Mouse (Mus musculus): ENCODE results near the gene Sarnp.
A peak's percentile ranks its signal among the peaks of the same experiment; 100 is the strongest.

Gene Sarnp

DNA sequence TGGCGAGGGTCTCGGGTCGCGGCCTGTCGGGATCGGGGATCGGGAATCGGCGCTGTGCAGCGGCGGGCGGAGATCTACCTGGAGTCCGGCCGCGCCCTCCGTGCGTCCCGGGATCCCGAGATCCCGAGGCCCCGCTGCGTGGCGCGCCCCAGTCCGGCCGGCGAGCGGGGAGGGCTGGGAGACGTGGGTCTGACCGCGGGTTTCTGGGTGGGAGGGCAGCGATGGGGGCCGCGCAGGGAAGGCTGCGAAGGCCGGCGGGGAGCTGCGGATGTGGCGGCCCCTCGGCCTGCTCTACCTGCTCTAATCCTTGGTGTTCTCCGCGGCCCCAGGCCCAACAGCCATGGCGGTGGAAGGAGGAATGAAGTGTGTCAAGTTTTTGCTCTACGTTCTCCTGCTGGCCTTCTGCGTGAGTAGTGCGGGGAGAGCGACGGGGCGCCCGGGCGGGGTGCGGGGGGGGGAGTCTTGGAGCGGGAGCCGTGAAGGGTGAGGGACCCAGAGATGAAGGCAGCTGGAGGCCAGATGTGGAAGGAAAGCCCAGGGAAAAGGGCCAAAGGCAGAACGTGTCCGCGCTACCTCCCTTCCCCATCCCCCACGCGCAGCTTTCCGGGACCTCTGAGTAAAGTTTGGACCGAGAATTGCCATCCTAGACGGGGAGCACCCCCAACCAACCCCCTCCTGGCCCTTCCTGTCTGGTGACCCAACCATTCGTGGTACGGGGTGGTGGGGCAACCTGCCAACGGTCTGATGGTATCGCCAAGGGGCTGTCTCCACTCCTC is 93.1 kb downstream of the Sarnp start:
- Histone ChIP-seq H3K36me3 (ENCODE audit: control insufficient read depth, insufficient read depth, low read length, poor library complexity, severe bottlenecking) (no peaks in the 10 kb centered on the region), H3K27me3 (ENCODE audit: control insufficient read depth, insufficient read depth, low read length, poor library complexity, severe bottlenecking) (peaks cover 5% of the 10 kb centered on the region)
- no peak for DNase-seq (ENCODE audit: low read depth, low spot score)

DNA sequence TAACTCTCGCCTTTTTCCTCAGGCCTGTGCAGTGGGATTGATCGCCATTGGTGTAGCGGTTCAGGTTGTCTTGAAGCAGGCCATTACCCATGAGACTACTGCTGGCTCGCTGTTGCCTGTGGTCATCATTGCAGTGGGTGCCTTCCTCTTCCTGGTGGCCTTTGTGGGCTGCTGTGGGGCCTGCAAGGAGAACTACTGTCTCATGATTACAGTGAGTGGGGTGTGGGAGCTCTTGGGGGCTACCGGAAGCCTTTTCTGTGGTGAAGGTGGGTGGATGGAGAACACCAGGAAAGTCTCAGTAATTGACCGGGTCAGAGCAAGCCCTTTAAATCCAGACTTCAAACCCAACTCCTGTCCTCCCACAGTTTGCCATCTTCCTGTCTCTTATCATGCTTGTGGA is 94.3 kb downstream of the Sarnp start:
- Histone ChIP-seq H3K36me3 (ENCODE audit: control insufficient read depth, insufficient read depth, low read length, poor library complexity, severe bottlenecking) (no peaks in the 10 kb centered on the region), H3K27me3 (ENCODE audit: control insufficient read depth, insufficient read depth, low read length, poor library complexity, severe bottlenecking) (peaks cover 5% of the 10 kb centered on the region)
- DNase-seq (ENCODE audit: low read depth, low spot score), result no peak

DNA sequence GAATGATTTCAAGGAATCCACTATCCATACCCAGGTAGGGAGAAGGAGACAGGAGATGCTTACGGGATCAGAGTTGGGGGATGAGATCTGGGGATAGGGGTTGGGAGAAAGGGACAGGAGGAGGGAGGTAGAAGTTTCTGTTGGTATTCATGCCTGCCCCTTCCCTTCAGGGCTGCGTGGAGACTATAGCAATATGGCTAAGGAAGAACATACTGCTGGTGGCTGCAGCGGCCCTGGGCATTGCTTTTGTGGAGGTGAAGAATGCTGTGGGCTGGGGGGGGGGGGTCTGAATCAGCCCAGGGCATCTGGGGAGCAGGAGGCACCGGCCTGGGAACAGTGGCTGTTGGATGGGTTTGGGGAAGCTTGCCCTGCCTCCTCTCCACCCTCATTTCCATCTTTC is 95.1 kb downstream of the Sarnp start:
- peaks cover 5% of the 10 kb centered on the region for H3K27me3 ChIP-seq (ENCODE audit: control insufficient read depth, insufficient read depth, low read length, poor library complexity, severe bottlenecking)
- no peak for DNase-seq (ENCODE audit: low read depth, low spot score)
- no peaks in the 10 kb centered on the region for H3K36me3 ChIP-seq (ENCODE audit: control insufficient read depth, insufficient read depth, low read length, poor library complexity, severe bottlenecking)

DNA sequence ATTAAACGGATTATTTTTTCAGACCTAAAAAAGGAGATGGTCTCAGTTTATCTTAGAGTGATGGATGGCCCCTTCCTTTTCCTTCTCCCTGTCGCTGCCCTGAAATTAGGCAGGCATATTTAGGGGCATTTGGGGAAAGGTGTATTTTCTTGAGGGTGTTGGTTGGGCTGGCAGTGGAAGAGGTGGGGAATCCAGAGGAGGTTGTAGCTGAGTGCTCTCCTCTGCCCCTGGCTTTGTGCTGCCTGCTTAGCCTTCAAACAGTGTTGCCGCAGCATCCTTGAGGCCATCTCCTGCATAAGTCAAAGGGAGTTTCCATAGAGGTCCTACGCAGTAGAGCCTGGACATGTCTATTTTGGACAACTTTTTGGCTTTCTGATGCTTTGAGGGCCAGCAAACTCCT is 95.7 kb downstream of the Sarnp start:
- DNase-seq (ENCODE audit: low read depth, low spot score), result no peak

DNA sequence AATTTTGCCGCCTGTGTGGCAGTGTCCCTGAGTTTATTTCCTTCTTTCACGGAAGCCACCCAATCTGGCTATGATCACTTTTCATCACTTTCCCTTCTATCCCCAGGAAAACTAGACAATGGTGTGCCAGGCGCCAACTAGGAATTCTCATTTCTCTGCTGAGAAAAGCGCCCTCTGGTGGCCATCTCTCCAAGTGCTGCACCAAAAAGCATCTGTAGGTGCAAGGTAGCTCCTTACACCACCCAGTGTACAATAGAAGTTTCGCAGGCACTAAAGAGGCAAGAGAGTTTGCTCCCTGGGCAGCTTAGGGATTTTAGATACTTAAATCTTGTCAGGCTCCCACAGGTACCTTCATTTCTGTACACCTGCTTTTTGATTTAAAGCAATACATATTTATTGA is 96.1 kb downstream of the Sarnp start:
- Histone ChIP-seq H3K27me3 (ENCODE audit: control insufficient read depth, insufficient read depth, low read length, poor library complexity, severe bottlenecking) (peaks cover 3% of the 10 kb centered on the region), H3K36me3 (ENCODE audit: control insufficient read depth, insufficient read depth, low read length, poor library complexity, severe bottlenecking) (no peaks in the 10 kb centered on the region)
- peak; percentile 89 for DNase-seq (ENCODE audit: low read depth, low spot score)

More for the DNA sequence above, 95.7 kb downstream of the Sarnp start:
- peaks cover 4% of the 10 kb centered on the region for H3K27me3 ChIP-seq (ENCODE audit: control insufficient read depth, insufficient read depth, low read length, poor library complexity, severe bottlenecking)
- H3K36me3 ChIP-seq (ENCODE audit: control insufficient read depth, insufficient read depth, low read length, poor library complexity, severe bottlenecking), result no peaks in the 10 kb centered on the region

DNA sequence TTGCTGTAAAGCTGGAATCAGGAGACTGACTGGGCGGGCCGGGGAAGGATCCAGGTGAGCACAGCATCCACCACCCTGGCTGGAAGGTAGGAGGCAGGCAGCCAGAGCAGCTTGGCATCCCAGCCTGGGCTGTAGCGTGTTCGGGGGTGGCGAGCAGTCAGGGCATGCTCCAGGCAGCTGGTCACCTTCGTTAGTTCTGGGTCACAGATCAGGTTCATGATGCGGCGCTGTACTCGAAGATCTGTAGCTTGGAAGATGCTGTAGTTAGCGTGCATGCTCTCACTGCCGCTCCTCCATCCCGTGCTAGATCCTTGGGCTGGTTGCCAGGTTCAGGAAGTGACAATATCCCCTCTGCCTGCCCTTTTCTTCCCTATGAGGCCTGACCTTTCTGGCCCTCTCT is 96.6 kb downstream of the Sarnp start:
- peaks cover 3% of the 10 kb centered on the region for H3K27me3 ChIP-seq (ENCODE audit: control insufficient read depth, insufficient read depth, low read length, poor library complexity, severe bottlenecking)

DNA sequence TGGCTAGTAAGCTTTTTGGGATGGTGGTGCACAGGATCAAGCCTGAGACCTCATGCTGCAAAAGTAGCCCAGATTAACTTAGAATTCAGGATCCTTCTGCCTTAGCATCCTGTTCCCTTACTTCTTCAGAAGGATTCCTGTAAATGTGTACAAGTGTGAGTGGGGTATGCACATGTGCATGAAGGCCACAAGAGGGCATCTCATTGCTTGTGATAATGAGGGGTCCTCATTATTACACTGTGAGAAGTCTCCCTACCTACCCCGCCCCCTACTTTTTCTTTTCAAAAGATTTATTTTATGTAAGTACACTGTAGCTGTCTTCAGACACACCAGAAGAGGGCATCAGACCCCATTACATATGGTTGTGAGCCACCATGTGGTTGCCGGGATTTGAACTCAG is 98.4 kb downstream of the Sarnp start:
- peaks cover 2% of the 10 kb centered on the region; the same call in 1 of the 2 replicates for H3K27me3 ChIP-seq (ENCODE audit: control insufficient read depth, insufficient read depth, low read length, poor library complexity, severe bottlenecking)
- no peaks in the 10 kb centered on the region; the same call in 1 of the 2 replicates for H3K36me3 ChIP-seq (ENCODE audit: control insufficient read depth, insufficient read depth, low read length, poor library complexity, severe bottlenecking)
- DNase-seq (ENCODE audit: low read depth, low spot score), result no peak

More for the DNA sequence above, 96.6 kb downstream of the Sarnp start:
- no peaks in the 10 kb centered on the region; the same call in 1 of the 2 replicates for H3K36me3 ChIP-seq (ENCODE audit: control insufficient read depth, insufficient read depth, low read length, poor library complexity, severe bottlenecking)
- DNase-seq (ENCODE audit: low read depth, low spot score), result no peak

DNA sequence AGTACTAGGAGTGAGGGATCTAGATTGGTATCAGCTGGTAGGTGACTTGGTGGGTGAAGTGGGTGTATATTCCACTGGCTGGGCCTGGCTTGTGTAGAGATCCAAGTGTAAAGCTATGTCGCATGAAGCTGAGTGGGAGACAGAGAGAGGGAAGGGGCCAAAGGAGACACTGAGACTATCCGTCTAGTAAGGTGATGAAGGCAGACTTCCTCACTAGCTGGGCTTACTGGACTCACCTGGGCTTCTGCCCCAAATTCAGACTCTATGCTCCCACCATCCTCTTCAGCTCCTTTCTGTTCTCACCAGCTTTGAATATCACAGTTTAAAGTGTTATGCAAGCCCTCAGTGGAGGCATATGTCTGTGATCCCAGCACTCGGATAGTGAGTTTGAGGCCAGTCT is 99.5 kb downstream of the Sarnp start:
- DNase-seq (ENCODE audit: low read depth, low spot score), result no peak

DNA sequence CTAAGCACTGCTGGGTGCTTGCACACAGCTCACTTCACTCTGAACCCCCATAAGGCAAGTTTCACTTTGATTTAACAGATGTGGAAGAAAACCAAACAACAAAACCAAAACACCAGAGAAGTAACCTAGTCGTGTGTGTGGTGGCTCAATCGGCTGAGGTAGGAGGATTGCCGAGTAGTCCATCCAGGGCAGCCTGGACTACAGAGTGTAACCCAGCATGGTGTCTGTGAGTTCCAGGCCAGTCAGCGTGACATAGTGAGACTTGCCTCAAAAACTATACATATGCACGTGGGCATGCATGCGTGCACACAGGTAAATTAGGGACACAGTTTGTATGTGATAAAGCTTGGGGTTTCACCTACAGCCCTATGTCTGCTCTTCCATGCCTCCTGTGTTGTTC is 100.3 kb downstream of the Sarnp start:
- Histone ChIP-seq H3K27me3 (ENCODE audit: control insufficient read depth, insufficient read depth, low read length, poor library complexity, severe bottlenecking) (no peaks in the 10 kb centered on the region), H3K36me3 (ENCODE audit: control insufficient read depth, insufficient read depth, low read length, poor library complexity, severe bottlenecking) (no peaks in the 10 kb centered on the region; the same call in 1 of the 2 replicates)
- DNase-seq (ENCODE audit: low read depth, low spot score), result no peak

More for the DNA sequence above, 99.5 kb downstream of the Sarnp start:
- H3K36me3 ChIP-seq (ENCODE audit: control insufficient read depth, insufficient read depth, low read length, poor library complexity, severe bottlenecking), result no peaks in the 10 kb centered on the region; the same call in 1 of the 2 replicates
- H3K27me3 ChIP-seq (ENCODE audit: control insufficient read depth, insufficient read depth, low read length, poor library complexity, severe bottlenecking), result no peaks in the 10 kb centered on the region

DNA sequence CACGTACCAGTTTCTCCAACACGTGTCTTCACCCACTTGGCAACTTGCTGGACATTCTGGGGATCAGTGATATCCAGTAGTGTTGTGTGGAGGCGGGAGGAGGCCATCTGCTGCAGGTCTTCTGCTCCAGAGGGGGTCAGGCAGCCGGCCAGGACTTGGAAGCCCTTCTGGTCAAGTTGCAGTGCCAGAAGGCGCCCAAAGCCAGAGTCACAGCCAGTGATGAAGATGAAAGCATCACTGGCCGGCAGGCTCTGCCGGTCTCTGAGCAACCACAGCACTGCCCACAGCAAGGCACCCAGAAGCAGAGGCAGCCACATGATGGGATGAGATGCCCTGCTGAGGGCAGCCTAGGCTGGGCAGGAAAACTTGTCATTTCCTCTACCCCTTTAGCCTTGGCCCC is 101.1 kb downstream of the Sarnp start:
- no peaks in the 10 kb centered on the region for H3K27me3 ChIP-seq (ENCODE audit: control insufficient read depth, insufficient read depth, low read length, poor library complexity, severe bottlenecking)
- H3K36me3 ChIP-seq (ENCODE audit: control insufficient read depth, insufficient read depth, low read length, poor library complexity, severe bottlenecking), result no peaks in the 10 kb centered on the region; the same call in 1 of the 2 replicates
- no peak for DNase-seq (ENCODE audit: low read depth, low spot score)

DNA sequence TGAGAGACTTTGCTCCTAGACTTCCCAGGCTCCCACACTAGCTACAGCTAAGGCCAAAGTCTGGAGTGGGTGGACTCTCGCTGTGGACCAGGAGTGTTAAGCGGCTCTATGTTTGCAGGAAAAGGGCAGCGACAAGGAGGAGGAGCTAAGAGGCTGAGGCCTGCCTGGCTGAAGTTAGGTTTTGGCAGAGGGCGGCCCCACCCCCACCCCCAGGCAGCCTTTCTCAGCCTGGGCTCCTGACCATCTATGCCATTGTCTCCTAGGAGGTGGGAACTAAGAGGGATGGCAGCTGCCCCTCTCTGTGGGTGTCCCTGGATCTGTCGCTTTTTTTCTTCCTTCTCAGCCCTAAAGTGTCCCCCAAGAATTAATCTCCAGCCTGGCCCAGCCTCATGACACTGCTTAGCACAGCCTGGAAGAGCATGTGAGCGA is 102.1 kb downstream of the Sarnp start:
- Histone ChIP-seq H3K36me3 (ENCODE audit: control insufficient read depth, insufficient read depth, low read length, poor library complexity, severe bottlenecking) (no peaks in the 10 kb centered on the region; the same call in 1 of the 2 replicates), H3K27me3 (ENCODE audit: control insufficient read depth, insufficient read depth, low read length, poor library complexity, severe bottlenecking) (no peaks in the 10 kb centered on the region)
- DNase-seq (ENCODE audit: low read depth, low spot score), result no peak

DNA sequence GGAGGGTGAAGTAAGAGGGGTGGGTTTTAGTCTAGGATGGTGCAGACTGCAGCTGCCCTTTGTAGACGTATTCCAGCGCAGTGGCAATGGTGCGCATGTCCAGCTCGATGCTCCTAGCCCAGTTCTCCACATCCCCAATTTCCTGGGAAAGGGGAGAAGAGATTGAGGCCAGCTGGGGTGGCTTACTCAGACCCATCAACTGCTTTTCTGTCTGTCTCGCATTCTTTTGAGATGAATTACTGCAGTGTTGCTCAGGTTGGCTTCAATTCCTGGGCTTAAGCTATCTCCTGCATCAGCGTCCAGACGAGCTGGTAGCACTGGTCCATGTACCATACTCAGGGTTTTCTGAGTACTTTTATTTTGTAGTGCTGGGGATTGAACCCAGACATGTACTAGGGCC is 102.8 kb downstream of the Sarnp start:
- Histone ChIP-seq H3K36me3 (ENCODE audit: control insufficient read depth, insufficient read depth, low read length, poor library complexity, severe bottlenecking) (no peaks in the 10 kb centered on the region; the same call in 1 of the 2 replicates), H3K27me3 (ENCODE audit: control insufficient read depth, insufficient read depth, low read length, poor library complexity, severe bottlenecking) (no peaks in the 10 kb centered on the region)
- DNase-seq (ENCODE audit: low read depth, low spot score), result no peak

DNA sequence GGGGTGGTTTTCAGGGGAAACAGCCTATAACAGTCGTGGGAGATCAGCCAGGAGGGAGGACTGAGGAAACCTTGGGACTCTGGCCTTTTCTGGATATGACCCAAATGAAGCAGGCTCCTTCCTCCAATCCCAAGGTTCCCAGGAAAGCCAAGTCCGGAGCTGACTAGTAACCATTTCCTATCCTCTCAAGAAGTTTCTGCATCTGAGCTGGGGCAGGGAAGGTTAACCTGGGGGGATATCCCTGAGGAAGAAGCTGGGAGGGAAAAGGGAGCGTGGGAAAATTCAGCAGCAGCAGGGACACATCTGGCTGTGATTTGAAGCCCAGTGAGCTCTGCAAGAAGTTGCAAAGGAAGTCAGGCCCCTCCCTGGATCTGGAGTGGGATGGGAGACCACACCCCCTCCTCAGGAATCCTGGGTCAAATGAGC is 103.6 kb downstream of the Sarnp start:
- no peak for DNase-seq (ENCODE audit: low read depth, low spot score)

DNA sequence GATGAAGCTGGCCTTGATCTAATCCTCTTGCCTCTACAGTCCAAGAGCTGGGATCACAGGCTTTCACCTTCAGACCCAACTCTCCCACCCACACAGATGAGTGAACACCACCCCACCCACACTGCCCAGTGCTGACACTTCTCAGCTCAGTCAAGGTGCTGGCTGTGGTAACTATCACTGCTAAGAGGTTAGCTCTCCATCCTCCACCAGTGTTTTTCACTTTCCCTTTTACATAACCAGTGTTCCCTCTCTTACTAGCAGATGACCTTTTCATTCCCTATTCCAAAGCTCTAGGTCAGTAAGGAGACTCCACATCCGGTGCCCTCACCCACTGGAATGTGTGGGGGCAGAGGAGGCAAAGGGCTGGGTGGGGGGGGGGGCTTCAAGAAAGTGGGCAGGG is 104.1 kb downstream of the Sarnp start:
- DNase-seq (ENCODE audit: low read depth, low spot score), result no peak
- Histone ChIP-seq H3K27me3 (ENCODE audit: control insufficient read depth, insufficient read depth, low read length, poor library complexity, severe bottlenecking) (no peaks in the 10 kb centered on the region), H3K36me3 (ENCODE audit: control insufficient read depth, insufficient read depth, low read length, poor library complexity, severe bottlenecking) (no peaks in the 10 kb centered on the region; the same call in 1 of the 2 replicates)

More for the DNA sequence above, 103.6 kb downstream of the Sarnp start:
- Histone ChIP-seq H3K36me3 (ENCODE audit: control insufficient read depth, insufficient read depth, low read length, poor library complexity, severe bottlenecking) (no peaks in the 10 kb centered on the region; the same call in 1 of the 2 replicates), H3K27me3 (ENCODE audit: control insufficient read depth, insufficient read depth, low read length, poor library complexity, severe bottlenecking) (no peaks in the 10 kb centered on the region)

DNA sequence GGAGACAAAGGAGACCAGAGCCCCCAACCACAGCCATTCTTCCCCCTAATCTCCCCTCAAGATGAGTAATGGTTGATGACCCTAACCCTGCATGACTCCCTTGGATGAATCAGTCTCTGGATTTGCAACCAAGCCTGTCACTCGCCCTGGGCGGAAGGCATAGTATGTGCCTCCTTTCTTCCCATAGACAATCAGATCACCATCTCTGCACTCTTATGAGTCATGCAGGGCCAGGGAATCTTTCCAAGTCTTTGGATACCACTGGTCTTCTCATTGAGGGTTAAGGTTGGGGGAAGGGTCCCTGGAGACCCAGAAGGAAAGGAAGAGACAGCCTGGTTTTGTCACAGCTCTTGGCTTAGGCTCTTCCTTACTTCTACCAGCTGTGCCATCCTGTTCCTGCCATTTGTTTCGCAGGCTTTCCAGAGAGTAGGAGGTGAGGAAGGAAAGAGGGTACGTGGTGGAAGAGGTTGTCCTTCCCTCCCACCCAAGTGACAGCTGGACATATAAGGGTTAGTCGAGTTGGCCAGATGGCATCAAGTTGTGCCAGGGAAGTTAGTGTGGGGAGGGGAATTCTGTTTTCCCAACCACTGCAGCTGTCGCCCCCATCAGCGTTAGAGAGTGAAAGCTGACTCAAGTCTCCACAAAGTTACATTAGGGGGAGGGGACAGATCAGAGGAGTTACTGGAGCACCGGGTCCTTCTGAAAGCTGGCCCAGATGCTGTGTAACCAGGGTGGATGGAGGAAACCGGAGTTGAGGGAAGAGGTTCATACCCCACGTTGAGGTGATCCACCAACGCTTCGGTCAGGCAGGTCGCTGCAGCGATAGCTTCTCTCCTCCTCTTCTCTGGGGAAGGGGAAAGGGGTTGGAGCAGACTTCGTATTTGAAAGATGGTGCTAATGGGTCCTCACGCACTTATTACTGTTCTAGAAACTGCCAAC is 105.0 kb downstream of the Sarnp start:
- H3K27me3 ChIP-seq (ENCODE audit: control insufficient read depth, insufficient read depth, low read length, poor library complexity, severe bottlenecking), result no peaks in the 10 kb centered on the region
- H3K36me3 ChIP-seq (ENCODE audit: control insufficient read depth, insufficient read depth, low read length, poor library complexity, severe bottlenecking), result no peaks in the 10 kb centered on the region; the same call in 1 of the 2 replicates
- no peak for DNase-seq (ENCODE audit: low read depth, low spot score)

Measured in splenic B cell, adult 2 months (primary cell).